Mouse (Mus musculus): Measurements from ENCODE around the gene Rac1.

The Rac1 gene

DNA sequence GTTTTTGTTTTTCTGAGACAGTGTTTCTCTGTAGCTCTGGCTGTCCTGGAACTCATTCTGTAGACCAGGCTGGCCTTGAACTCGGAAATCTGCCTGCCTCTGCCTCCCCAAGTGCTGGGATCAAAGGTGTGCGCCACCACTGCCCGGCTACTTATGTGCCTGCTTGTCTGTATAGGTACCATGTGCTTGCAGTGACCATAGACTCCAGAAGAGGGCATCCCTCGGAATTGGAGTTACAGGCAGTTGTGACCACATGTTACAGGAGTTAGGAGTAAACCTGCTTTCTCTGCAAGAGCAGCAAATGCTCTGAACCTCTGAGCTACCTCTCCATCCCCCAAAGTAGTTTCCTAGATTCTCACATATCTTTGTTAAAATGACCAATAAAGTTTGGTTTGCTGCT is 36.1 kb downstream of the Rac1 start:
- no peak for DNase-seq (ENCODE audit: low spot score)

DNA sequence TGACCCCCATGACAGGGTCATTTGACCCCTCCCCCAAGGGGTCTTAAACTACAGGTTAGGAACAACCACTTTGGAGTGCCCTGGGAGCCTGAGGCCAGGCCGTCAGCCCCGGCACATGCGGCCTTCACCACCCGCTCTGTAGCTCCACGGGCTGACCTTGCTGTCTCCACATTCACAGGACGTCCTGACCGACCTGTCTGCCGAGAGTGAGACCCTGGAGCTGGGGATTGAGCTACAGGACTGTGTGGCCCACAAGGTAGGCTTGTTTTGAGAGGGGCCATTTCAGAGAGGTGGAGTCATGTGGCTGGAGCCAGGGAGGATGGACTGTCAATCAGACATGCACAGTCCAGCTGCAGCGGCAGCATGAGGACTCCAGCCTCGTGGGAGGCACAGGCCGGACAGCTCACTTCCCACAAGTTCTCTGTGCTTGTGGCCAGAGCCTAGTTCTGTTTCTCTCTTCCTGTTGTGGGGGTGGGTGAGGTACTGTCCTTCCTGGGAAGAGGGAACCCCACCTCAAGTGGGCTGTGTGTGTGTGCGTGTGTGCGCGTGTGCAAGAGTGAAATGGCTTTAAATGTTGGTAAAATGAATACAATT is 38.0 kb downstream of the Rac1 start:
- peak; percentile 44 for DNase-seq (ENCODE audit: low spot score)

DNA sequence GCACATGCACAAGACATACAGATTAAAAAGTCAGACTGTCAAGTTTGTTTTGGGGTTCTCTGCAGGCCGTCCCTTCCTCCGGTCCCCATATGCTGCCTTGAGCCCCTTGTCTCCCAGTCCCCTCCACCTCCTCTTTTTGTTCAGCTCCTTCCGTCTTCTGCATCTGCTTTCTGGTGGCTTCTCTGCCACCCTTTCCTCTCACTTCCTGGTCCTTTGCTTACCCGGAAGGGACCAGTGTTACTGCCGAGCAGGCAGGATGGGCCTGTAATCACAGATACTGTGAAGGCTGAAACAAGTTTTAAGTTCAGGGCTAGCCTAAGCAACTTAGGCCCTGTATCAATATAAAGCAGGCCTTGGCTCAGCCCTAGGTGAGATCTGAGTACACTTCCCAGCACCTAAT is 39.8 kb downstream of the Rac1 start:
- DNase-seq (ENCODE audit: low spot score): no peak

DNA sequence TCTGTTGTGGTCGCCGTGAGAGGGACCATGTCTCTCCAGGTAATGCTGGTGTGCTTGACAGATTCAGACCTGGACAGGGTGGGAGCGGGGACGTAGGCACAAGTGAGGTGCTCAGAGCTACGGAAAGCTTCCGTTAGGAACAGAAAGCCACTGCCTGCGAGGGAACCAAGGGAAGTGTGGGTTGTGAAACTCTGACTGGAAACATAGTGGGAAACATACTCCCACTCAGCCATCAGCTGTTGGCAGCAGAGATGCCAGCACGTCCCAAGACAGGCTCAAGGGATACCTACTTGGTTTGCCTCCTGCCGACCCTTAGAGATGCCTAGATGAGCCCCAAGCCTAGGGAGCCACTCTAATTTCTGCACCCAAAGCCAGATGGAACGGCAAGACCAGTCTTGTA is 40.6 kb downstream of the Rac1 start:
- no peak for DNase-seq (ENCODE audit: low spot score)

DNA sequence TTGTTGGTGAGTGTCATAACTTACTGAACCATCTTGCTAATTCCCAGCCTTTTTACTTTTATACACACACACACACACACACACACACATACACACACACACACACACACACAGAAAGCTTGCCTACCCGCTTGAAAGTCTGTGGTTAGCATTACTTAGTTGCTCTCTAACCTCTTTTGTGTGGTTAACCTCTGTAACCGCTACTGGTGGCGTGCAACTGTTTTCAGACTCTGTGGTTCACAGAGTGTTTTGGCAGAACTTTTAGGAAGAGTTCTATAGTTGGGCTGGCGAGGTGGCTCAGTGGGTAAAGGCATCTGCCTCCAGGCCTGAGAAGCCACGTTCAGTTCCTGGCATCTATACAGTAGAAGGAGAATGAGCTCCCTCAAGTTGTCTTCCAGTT is 42.9 kb downstream of the Rac1 start:
- no peak for DNase-seq (ENCODE audit: low spot score)

DNA sequence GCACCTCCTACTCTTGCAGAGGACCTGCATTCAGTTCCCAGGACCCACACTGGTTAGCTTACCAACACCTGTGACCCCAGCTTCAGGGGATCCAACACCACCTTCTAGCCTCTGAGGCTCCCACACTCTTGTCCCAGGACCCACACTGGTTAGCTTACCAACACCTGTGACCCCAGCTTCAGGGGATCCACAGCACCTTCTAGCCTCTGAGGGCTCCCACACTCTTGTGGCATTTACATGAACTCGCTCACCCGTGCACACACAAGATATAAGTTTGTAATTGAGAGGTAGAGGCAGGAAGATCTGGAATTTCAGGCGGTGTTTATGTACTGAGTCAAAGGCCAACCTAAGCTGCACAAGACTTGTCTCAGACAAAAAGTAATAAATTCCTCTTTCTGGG is 49.9 kb downstream of the Rac1 start:
- no peak for DNase-seq (ENCODE audit: low spot score)

DNA sequence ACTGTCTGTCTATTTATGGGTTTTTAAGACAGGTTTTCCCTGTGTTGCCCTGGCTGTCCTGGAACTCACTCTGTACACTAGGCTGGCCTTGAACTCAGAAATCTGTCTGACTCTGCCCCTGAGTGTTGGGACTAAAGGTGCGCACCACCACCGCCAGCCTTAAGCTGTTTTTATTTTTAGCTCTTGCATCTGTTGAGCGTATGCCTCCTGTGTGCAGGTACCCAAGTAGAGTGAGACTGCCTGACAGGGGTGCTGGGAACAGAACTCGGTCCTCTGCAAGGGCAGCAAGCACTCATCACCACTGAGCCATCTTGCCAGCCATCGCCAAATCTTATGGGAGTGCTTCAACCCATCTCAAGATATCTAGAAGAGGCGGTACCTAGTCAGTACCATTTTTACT is 51.8 kb downstream of the Rac1 start:
- DNase-seq (ENCODE audit: low spot score): no peak

DNA sequence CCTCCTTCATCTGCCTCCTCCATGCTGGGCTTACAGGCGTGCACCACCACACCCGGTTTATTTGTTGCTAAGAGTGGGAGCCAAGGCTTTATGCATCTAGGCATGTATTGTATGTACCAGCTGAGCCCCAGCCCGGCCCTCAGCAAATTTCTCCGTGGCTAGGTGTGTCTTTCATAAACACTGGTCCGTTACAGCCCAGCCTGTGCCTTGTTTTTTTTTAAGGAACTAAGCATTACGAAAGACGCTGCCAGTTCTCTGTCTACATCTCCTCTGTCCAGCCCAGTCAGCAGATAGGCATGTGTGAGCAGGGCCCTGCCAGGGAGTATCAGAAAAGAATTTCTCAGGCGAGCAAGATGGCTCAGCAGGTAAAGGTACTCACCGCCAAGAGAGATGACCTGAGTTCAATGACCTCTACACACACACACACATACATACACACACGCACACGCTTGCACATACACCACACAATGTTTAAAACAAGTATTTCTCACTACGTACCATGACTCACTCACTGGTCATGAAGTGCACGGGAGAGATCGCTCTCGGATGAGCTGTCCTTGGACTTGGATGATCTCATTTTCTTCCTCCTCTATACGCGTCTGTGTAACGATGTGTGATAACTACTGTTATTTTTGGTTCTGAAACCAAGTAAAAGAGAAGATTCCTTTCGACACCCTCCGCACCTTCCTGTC is 52.5 kb downstream of the Rac1 start:
- no peak for DNase-seq (ENCODE audit: low spot score)

DNA sequence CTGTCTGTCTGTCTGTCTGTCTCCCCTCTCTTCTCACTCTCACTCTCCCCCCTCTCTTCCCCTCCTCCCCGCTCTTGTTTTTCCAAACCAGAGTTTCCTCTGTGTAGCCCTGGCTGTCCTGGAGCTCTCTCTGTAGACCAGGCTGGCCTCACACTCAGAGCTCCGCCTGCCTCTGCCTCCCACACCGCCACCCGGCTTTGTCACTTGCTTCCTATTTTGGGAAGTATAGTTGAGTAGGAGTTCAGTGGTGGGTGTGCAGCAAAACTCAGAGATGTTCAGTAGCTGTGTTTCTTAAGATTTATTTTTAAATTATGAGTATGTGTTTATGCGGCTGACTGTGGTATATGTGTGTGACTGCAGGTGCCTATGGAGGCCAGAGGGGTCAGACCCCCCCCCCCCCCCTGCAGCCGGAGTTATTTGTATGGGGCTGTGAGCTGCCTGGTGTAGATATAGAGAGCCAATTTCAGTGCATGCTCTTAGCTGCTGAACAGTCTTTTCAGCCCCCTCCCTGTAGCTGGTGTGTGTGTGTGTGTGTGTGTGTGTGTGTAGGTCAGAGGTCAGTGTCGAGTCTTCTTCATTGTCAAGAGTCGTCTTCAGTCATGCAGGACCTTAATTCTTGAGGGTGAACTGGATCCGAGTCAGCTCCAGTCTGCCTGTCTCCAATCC is 55.8 kb downstream of the Rac1 start:
- no peak for DNase-seq (ENCODE audit: low spot score)

DNA sequence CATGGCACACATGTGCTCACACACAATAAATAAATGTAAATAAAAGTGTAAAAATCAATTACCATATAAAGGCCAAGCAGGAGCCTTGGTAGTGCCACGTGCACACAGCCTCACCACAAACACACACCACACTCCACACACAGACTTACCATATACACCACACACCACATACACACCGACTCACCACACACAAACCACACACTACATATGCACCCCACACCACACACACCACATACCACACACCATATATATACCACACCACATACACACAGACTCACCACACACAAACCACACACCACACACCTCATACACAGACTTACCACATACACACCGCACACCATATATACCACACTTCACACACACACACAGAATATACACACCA is 56.7 kb downstream of the Rac1 start:
- DNase-seq (ENCODE audit: low spot score): no peak

DNA sequence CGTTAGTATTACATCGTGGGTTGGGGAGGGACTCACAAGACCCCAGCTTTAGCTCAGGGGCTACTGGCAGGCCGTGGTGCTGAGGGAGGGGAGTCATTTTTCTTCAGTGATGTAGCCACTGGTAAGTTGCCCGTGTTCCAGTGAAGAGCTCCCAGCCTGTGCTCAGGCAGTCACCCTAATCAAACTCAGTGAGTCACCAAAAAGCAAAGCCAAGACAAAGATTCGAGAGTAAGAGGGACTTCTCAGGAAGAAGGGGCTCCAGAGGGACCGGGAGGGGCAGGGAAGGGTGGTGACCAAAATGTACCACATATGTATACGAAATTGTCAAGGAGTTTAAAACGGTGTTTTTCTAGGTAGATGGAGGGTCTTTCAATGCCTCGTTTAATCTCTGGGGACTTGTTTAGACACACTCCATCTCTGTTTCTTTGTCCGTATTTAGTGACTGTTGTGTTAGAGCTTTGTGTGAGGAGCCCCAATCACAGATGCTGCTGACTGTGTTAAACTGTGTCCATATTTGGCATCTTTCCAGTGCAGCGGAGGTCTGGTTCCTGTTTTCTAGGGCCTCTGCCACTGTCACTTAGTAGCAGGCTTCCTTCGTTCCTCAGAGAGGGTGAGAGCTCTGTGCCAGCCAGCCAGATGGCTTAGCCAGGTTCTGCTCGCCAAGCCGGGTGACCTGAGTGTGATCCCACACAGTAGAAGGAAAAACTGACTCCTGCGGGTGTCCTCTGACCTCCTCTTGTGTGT is 57.2 kb downstream of the Rac1 start:
- DNase-seq (ENCODE audit: low spot score): no peak

DNA sequence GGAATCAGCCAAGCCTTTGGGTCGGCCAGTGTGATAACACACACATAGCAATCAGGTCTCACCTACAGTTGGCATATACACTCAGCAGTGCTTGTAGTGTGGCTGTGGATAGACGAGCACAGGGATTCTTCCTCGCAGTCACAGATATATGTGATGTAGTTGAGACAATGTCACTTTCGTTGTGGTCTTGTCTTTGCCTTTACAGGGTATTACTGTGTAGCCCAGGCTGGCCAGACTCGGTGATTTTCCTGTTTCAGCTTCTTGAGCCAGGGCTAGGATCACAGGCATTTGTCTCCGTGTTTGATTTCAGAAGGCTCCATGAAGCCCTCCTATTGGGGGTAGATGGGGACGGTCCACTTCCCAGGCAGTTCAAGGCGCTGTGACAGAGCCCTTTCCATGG is 58.2 kb downstream of the Rac1 start:
- DNase-seq (ENCODE audit: low spot score): no peak

DNA sequence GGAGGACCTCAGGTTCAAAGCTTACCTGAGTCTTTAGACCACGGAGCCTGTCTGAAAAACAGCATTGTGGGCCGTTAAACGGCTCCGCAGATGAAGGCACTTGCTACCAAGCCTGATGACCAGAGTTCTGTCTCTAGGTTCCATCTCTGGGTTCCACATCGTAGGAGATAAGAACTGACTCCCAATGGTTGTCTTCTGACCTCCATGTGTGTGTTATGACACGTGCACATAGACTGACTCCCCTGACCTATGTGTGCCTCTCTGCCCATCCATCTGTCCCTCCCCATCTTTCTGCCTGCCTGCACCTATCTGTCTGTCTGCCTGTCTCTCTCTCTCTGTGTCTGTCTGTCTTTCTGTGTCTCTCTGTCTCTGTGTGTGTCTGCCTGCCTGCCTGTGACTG is 59.9 kb downstream of the Rac1 start:
- no peak for DNase-seq (ENCODE audit: low spot score)

DNA sequence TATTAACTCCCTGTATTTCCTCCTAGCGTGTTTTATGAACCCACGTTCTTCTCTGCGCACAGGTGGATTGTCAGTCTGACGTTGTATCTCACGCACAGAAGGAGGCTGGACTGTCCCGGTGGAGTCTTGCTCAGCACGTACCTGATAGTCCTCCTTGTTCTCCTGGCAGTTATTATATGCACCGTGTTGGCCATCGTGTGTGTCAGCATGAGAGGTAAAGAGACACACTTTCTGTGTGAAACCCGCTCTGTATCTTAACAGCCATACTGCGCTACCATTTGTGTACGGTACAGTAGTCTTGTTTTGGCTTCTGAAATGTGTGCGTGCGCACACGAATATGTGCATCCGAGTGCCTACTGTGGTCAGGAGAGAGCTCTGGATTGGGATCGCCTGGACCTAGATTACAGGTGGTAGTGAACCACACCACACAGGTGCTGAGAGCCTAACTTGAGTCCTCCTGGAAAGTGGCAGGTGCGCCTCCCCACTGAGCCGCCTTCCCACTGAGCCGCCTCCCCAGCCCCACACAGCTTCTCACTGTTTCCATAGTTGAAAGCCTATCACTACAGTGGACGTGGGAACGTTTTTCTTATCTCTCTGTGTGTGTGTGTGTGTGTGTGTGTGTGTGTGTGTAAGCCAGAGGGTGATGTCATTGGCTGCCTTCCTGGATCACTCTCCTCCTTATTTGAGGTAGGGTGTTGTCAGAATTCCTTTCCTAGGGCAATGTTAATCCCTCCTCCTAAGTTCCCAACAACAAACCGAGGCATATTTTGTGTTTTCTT is 60.8 kb downstream of the Rac1 start:
- no peak for DNase-seq (ENCODE audit: low spot score)

DNA sequence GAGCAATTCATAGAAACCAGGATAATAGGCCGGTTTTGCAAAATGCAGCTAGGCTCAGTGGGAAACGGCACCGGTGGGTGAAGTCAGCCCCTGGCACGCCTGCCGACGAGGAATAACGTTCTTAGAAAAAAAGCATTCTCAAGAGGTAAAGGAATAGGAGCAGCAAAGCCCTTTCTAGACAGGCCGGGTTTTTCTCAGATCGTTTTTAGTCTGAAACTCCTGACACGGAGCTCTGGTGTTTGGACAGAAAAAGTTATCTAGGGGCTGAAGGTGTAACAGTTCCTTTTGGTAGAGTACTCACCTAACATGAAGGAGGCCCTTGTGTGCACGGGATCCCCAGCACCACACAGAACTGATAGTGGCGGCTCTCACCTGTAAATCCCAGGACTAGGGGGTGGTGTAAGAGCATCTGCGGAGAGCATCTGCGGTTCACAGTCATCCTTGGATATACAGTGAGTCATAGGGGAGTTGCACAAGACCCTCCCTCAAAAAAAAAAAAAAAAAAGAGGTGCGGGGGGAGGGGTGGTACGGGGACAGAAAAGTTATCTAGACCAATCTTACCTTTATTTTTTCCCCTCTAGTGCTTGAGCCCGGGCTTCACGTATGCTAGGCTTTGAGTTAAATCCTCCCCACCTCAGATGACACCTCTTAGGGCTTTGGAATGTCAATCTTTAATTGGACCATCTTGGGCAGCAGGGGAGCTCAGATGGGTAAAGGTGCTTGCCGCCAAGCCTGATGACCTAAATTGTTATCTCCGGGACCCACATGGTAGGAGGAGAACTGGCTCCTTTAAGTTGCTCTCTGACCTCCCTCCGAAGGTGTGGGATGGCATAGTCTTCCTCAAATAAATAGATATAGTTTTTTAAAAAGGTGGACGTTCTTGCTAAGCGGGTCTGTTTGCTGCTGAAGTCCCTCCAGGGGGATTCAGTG is 62.4 kb downstream of the Rac1 start:
- DNase-seq (ENCODE audit: low spot score): no peak

DNA sequence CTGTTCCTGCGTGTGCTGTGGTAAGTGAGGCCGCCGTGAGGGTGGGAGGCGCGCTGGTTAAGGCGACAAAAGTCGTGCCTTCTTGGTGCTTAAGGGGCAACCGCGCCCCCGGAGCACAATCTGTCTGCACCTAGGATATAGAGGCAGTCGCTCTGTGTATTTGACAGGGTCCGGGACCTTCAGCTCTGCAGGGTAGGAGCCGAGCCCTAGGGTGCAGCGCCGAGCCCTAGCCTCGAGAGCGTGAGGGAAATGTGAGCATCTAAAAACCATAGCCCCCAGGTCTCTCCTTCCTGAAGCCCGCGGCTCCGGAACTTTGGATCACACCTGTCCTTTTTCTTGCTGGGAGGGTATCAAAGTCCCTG is 63.1 kb downstream of the Rac1 start:
- no peak for DNase-seq (ENCODE audit: low spot score)

DNA sequence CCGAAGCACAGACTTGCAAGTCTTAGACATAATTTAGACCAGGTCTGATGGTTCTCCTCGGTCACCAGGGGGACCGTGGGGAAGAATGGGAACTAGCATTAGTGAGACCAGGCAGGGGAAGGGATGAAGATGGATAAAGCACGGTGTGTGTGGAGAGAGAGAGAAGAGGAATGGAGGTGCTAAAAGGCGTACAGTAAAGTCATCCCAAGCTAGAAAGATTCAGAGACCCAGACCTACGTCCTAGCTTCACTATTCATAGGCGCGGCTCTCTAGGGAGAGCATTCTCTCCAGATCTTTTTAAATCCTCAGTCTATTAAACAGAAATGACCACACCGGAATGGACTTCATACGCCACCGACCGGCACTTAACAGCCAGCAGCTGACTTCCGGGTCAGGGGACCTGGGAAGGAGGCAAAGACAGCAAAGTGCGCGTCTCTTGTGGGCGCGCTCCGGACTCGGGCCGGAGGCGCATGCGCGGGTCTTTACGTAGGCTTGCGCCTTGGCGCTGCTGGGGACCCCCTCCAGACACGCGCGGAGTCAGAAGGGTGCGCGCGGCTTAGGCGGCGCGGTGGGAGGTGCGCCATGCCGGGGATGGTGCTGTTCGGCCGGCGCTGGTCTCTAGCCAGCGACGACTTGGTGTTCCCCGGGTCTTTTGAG is 63.6 kb downstream of the Rac1 start, which contains the start of gene Daglb:
Daglb (plus strand) TSS at position 485 of the 657 bp plus-strand sequence.
- DNase-seq (ENCODE audit: low spot score): peak; percentile 88

DNA sequence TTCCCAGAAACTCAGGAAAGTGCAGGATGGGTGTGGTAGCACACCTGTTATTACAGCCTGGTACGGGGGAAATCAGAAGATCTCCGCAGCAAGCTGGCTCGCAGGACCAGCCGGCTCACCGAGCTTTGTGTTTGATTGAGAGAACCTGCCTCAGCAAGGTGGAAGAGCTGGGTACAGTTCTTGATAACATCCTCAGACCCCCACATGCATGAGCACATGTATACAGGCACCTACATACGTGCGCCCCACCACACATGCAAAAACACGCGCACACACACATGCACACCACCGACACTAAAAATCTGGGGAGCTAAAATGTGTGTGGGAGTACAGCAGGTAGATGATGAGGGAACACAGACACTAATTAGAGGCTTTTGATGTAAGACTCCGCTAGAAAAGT is 64.2 kb downstream of the Rac1 start:
- DNase-seq (ENCODE audit: low spot score): no peak

All from ovary, postnatal 36 days (tissue).